Mouse (Mus musculus): Measurements from ENCODE around the gene Tmc8.

Tmc8 gene

DNA sequence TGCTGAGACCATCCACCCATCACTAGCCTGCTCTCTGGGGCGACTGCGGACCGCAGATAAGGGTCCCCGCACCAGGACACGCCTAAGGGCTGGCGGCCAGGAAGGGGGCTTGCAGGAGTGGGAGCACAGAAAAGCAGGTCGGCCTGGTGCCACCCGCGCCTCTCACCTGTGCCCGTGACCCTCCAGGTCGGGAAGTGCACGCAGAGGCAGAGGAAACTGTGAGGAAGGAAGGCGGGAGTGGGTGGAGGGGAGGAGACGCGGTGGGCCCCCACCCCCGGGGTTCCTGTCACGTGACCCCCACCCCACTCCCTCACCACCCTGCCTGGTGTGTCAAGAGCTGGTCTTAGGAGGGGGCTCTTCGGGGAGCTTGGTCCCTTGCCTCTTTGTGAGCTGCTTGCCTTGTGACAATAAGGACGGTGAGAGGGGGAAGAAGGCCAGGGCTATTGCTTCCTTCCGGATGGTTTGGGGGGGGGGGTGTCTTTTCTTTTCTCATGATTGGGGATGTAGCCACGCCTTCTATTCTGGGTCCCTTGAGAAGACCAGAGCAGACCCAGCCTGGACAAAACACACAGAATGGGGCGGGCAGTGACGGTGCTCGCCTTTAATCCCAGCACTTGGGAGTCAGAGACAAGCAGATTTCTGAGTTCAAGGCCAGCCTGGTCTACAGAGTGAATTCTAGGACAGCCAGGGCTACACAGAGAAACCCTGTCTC, at the start of gene Tmc8, which contains the start of gene Tmc6:
Tmc8 (plus strand) TSS at position 84 of the 712 bp plus-strand sequence.
Tmc6 (minus strand) TSS at position 206 of the 712 bp plus-strand sequence.
- DNase-seq (ENCODE audit: low spot score in 2 of 2) = peak; percentile 93 to 94

DNA sequence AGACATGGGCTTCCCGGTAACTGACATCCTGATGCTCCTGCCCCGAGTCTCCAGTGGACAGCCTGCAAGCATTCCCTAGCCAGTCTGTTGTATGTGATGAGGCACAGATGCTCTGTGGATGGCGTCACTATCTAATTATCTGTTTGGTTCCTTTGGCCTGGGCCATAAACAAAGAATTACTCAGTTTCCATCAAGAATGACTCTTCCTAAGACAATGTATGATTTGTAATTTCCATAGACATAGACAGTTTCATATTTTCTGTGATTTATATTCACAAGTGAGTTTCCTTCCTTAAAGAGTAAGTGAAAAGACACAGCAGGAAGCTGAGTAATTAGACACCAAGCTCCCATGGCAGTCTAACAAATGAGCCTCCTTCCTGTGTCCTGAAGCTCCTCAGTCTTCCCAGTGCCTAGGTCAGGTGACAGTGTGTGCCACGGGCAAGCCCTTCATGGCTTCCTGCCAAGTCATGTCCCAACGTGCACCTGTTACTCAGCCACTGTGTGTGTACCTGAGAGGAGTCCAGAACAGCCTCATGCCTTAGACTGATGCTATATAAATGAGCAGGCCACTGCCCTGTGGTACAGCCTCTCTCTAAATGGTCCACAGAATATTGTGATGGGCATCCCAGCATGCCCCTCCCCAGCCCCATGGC, 45.7 kb upstream of the Tmc8 start:
- no peak for DNase-seq (ENCODE audit: low spot score in 2 of 2)

DNA sequence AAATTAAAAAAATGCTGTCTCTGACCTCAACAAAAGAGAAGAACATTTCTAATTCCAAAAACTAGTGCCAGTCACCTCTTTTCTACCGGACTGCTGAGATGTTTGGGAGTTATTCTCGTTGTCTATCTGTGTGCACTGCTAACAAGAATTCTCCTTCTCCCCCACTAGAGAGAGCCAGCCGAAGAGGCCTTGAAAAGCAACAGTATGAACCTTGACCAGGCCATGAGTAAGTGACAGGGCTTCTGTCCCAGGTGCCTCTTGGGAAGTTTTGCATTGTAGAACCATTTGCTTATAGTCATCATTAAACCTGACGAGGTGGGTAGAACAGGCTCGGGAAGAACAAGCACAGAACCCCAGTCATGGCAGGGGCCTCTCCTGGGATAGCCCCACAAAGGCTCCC, 43.8 kb upstream of the Tmc8 start:
- no peak for DNase-seq (ENCODE audit: low spot score in 2 of 2)

DNA sequence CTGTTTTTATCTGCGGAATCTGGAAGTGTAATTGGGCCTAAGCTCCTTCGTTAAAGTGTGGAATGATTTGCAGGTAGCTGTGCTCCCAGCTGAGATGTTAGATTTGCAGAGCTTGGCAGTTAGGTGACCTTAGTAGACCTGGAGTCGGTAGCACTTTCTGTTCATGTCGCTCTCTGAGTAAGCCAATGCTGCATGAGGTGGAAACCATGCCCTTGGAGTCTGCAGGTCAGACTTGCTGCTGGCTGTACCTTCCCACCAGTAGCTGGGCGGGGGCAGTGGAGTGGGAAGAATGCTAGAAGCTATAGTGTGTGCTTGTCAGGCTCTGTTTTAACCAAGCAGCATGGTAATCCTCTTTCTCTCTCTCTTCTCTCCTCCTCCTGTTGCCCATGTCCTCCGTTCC, 40.7 kb upstream of the Tmc8 start:
- DNase-seq (ENCODE audit: low spot score in 2 of 2) = no peak

DNA sequence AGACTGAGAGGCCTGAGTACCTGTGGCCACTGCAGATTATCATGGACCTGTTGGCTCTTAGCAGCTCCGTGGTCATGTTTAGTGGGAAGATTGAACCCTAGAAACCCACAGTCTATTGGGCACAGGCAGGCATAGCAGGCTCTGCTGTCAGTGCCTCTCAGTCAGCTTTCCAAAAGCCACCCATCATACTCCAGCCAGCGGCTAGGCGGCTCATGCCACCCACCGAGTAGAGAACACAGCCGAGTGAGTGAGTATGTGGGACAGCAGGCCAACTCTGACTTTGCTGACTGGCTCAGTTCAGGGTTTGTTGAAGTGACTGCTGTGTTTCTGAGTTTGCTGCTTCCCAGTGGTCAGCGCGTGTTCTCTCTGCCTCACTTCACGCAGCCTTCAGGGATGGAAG, 39.6 kb upstream of the Tmc8 start:
- DNase-seq (ENCODE audit: low spot score in 2 of 2) = no peak

DNA sequence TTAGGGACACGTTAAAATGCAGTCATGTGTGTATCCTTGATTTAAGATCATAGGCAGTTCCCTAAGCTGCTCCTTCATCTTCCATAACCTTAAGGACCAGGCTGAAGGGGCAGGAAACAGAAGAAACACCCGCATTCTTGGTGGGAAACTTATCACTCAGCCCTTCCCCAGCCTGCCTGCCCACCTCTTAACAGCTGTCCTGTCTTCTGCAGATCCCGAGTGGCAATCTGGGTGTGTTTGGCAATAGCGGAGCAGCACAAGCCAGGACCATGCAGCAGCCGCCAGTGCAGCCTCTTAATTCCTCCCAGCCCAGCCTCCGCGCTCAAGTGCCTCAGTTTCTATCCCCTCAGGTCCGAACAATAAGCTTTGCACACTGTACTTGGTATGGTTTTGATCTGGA, 39.2 kb upstream of the Tmc8 start:
- DNase-seq (ENCODE audit: low spot score in 2 of 2) = no peak

DNA sequence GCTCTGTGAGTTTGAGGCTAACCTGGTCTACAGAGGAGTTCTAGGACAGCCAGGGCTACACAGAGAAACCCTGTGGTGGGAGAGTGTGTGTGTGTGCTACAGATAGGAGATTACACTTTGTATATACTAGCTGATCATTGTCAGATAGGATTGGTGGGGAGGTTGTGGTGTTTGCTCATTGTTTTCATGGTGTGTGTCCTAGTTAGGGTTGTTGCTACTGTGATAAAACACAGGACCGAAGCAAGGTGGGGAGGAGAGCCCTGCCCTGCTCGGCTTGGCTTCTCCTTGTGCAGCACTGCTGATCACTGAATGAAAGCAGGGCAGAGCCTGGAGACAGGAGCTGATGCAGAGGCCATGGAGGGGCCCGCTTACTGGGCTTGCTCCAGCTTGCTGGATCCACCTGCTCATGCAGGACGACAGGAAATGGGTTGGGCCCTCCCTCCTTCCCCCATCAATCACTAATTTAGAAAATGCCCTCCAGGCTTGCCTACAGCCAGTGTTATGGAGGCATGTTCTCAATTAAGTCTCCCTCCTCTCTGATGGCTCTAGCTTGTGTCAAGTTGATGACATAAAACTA, 38.3 kb upstream of the Tmc8 start:
- no peak for DNase-seq (ENCODE audit: low spot score in 2 of 2)

DNA sequence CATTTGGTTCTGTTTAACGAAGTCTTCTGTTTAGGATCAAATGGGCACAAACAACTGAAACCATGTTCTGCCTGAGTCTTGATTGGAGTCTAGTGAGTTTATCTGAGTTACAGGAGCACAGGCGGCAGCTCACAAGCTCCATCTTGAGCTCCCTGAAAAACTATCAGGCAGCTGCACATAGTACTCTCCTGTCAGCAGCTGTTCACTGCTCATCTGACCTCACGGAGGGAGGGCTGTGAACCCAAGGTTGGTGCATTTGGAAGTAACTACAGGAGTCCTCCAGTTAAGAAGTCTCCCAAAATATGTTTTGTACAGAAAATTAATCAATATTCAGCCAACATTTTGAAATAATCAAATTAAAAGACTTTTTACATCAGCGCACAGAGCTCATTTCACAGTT, 33.2 kb upstream of the Tmc8 start:
- no peak for DNase-seq (ENCODE audit: low spot score in 2 of 2)

DNA sequence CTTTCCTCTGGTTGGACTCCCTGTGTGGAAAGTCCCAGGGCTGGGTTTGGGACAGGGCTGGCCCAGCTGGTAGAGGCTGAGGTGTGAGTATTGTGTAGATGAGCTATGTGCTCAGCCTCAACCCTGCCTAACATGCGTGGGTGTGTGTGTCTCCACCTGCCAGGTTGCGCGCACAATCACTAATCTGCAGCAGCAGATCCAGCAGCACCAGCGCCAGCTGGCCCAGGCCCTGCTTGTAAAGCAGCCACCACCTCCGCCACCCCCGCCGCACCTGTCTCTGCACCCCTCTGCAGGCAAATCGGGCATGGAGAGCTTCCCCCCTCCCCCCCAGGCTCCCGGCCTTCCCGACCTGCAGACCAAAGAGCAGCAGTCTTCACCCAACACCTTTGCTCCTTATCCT, 32.5 kb upstream of the Tmc8 start:
- no peak for DNase-seq (ENCODE audit: low spot score in 2 of 2)

DNA sequence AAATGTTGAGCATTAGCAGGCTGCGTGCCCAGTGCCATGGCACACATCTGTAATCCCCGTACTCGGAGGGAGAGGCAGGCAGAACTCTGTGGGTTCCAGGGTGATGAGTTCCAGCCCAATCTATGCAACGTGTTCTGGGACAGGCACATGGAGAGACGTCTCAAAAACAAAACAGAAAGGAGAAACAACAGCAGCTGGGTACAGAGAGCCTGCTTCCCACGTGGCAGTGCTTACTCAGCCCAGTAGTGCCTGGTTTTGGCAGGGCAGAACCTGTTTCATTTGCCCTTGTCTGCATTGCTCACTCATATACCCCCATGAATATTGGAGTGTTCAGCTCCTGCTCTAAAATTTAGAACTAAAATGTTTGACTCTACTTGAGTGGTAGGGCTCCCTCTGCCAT, 30.3 kb upstream of the Tmc8 start:
- DNase-seq (ENCODE audit: low spot score in 2 of 2) = no peak

DNA sequence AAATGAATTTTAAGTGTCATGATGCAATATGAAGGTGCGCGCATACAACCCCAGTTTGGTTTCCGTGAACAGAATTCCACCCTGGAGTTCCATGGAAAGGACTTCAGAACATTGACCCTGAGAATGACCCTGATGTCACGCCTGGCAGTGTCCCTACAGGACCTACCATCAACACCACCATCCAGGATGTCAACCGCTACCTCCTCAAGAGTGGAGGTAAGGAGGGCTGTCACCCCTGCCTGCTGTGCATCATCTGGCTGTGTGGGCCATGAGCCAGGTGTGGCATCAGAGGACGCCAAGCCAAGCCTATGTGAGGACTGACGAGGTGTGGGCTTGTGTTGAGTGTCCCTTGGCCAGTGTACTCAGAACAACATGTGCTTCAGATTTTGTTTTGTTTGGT, 26.0 kb upstream of the Tmc8 start:
- DNase-seq (ENCODE audit: low spot score in 2 of 2) = no peak

DNA sequence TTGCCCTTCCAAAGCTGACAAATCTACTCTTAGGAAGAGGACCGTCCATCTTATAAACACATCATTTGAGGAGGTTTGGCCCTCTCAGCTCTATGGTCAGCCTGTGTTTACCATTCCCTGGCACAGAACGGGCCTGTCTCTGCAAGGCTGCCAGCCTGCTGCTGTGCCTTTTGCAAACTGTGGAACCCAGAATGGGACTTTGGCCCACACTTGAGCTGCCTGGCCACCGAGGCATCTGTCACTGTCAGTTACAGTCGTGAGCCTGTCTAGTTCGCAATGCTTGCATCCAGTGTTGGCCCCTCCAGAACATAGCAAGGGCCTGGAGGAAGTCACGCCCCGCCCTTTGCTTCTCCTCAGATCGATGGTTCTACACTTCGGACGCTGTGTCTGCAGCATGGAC, 22.6 kb upstream of the Tmc8 start:
- DNase-seq (ENCODE audit: low spot score in 2 of 2) = no peak

DNA sequence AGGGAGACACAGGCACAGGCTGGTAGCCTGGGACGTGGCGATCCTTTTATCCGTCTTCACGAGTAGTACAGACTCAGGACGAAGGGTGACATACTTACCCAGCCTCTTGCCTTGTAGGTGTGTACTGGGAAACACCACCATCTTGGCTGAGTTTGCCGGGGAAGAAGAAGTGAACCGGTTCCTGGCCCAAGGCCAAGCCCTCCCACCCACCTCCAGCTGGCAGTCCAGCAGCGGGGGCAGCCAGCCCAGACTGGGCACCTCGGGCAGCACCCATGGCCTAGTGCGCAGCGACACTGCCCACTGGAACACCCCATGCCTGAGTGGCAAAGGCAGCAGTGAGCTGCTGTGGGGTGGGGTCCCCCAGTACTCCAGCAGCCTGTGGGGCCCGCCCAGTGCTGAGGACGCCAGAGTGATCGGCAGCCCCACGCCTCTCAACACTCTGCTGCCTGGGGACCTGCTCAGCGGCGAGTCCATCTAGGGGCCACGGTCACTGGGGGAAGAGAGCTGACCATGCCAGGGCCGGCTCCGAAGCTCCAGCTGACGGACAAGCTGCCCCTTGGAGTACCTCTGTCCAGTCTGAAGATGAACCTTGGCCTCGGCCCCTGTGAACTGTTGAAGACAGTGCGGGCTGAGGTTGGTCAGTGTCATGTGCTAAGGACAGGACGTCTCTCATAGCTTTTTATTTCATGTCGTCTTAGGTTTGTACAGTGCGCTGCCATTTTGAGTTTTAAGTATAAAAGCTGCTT, 21.3 kb upstream of the Tmc8 start:
- DNase-seq (ENCODE audit: low spot score in 2 of 2) = no peak

DNA sequence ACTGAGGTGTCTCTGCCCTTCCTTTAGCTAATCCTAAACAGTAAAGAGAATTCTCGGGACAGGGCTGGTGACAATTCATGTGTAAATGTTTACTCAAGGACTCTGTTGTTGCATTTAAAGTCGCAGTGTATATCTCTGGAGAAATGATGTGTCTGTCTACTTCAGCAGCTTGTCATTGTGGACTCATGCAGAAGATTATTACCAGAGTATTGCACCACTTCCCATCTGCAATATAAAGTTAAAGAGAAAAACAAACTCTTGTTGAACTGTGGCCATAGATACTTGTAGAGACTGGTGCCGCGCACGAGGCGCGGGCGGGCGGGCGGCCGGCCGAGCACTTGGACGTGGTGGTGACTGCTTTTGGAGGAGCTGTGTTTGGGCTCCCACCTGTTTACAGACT, 20.1 kb upstream of the Tmc8 start:
- no peak for DNase-seq (ENCODE audit: low spot score in 2 of 2)

DNA sequence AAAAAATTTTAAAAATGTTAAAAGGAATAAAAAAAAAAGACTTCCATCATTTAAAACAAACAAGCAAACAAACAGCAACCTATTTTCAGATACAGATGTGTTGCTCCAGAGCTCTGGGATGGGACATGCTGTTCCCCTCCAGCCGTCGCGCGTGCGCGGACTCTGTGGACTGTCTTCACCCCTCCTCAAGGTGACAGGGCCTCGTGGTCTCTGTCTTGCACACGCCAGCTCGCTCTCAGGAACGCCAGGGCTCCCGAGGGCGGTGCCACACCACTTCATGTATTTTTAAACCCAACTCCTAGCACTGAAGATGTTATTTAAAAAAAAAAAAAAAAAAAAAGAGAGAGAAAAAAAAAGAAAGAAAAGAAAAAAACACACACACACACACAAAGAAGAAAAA, 19.6 kb upstream of the Tmc8 start:
- no peak for DNase-seq (ENCODE audit: low spot score in 2 of 2)

DNA sequence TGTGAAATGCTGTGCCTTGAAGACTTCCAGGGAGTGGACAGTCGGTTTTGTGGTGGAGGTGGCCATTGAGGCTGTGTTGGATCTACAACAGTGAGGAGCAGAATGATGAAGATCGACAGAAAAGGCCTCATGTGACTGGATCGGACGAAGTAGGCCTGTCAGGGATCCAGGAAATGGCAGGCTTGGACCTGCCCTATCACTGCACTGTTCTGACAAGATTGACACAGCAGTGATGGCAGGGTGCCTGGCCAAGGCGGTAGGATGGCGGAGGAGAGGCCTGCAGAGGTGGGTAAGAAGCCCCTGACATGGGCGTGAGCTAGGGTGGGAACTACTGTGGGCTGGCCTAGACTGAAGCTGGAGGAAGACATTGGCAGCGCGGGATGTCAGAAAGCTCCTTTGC, 17.6 kb upstream of the Tmc8 start:
- DNase-seq (ENCODE audit: low spot score in 2 of 2) = no peak

DNA sequence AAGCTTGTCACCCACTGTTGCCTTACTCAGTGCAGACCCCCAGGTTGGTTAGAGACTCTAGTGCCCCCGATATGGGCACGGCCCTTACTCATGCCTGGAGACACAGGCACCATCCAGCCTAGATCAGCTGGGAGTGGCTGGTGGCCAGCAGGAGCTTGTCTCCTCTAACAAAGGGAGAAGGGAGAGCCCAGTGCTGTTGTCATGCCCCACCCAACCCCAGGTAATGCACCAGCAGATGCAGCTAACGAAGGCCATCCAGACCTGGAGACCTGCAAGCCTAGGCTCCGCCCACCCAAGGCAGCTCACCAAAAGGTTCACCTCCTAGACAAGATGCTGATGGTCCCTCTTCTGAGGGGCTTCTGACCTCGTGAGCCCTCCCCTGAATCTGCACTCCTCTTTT, 16.5 kb upstream of the Tmc8 start:
- DNase-seq (ENCODE audit: low spot score in 2 of 2) = no peak

DNA sequence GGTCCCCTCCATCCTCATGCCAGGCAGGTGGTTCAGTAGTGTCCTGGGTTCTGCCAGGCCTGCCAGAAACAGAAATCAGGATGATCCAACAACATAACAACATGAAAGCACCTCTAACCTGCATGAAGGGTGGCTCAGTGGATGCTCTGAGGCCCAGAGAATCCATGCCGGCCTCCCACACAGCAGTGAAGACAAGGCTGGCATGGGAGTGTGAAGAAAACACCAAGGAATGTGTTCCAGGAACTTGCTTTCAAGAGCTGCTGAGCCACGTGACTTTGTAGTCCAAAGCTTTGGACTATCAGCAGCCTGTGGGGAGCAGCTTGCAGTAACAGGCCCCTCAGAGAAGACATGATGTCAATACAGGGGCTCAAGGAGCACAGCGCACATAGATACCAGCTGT, 15.6 kb upstream of the Tmc8 start:
- no peak for DNase-seq (ENCODE audit: low spot score in 2 of 2)

DNA sequence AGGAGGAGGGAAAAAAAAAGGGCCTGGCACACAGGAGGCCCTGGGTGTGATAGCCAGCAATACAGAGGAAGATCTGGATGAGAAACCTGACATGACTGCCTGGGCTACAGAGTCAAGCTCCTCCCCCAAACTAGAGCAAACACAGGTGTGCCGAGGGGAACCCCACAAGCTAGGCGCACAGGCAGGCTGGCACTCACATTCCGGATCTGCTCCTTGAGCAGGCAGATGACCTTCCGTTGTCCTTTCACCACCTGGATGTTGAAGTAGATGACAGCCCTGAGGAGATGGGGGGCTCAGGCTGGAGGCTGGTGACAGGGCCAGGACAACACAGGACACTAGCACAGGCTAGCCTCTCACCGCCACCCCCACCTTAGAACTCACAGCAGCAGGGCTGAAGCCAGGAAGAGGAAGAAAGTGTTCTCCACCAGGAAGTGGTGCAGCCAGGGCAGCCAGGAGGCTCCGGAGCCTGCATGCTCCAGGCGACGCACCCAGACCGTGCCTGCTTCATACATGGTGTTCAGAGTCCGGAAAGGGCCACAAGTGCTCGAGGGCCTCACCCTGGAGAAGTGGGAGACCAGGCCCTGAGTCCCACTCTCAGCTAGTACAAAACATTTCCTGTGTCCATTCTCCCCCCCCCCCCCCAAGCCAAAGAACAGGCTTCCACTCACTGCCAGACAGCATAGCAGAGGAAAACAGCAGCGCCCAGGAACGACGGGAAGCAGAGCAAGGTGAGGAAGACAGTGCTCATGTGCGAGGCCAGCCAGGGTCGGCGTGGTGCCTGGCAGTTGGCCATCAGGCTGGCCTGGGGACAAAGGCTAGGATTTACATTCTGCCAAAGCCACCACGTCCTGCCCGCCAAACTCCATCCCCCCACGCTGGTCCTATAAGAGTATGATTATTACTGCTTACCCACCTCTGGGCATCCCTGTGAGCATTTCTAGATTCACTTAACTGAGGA, 12.9 kb upstream of the Tmc8 start:
- no peak for DNase-seq (ENCODE audit: low spot score in 2 of 2)

DNA sequence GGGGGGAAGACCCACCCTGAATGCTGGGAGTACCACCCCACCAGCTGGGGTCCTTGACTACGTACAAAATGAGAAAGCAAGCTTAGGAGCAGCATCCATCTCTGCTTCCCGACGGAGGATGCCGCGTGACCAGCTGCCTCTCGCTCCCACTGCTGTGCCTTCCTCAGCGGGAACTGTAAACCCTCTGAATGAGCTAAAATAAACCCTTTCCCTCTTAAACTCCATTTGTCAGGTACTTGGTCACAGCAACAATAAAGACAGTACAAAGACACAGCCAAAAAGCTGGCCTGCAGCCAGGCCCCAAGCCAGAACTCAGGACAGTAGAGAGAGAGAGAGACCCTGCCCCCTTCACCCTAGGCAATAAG, 12.2 kb upstream of the Tmc8 start:
- no peak for DNase-seq (ENCODE audit: low spot score in 2 of 2)

DNA sequence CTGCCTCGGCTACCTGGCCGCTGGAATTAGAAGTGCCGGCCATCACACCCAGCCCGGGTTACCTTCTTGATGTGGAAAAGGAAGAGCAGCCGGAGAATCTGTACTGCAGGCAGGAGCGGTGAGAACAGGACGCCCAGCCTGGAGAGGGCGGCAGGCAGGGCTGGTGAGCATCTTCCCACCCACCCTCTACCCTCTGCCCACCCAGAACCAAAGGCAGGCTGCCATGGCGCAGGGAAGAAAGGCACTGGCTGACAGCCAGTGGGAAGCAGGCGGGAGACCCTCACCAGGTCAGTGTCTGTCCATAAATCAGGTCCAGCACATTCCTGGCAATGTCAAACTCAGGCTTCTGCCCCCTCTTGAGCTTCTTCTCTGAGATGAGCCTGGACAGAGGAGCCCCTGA, 11.5 kb upstream of the Tmc8 start:
- DNase-seq (ENCODE audit: low spot score in 2 of 2) = no peak

DNA sequence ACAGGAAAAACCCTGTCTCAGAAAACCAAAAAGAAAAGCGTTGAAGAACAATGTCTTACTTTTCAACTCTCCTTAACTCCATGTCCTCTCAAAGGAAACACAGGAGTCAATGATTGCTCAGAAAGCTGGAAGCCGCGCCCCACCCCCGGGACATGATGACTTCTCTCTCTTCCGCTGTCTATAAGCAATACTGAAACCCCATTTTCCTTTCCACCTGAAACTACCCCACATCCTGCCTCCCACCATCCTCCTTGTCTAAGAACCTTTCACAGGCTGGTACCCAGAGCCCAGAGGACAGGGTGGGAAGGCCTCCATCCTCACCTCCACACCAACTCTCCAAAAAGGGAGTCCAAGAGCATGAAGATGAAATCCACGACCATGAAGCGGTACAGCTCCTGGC, 9.5 kb upstream of the Tmc8 start:
- no peak for DNase-seq (ENCODE audit: low spot score in 2 of 2)
